In genomic region chr1:175319205-175319604, GRCm38 (mm10) we compare ENCODE assay signal across 24 mouse cellular contexts.
A peak's percentile ranks its signal among the peaks of the same experiment; 100 is the strongest.
DNase-seq lines count a peak whose midpoint lies in the region; ATAC-seq lines count a peak whose summit lies in the region.
"Had no signal": no experiment of that assay in that cellular context is flagged by ENCODE, and none has a peak within 500 bp of the region (broad histone marks: within the 10 kb centered on the region; RNA-seq: fewer than 3 reads in every experiment).

No protein-coding gene starts in this region.

- WGBS in forebrain, embryonic 11.5 days, result 62% methylated on average over 9 of the region's 9 CpGs
- WGBS in forebrain, embryonic 15.5 days, result 35% methylated on average over 9 of the region's 9 CpGs
- 63% methylated on average over 9 of the region's 9 CpGs for WGBS in hindbrain, embryonic 13.5 days
- 54% methylated on average over 9 of the region's 9 CpGs for WGBS in hindbrain, embryonic 16.5 days
- WGBS in midbrain, embryonic 14.5 days, result 75% methylated on average over 9 of the region's 9 CpGs
- WGBS in midbrain, embryonic 13.5 days, result 69% methylated on average over 9 of the region's 9 CpGs

- ATAC-seq in forebrain, embryonic 11.5 days (replicated peaks; ENCODE audit: low FRiP score), result 0 out of 2 replicates have a peak, but pooled peaks have one; percentile 33
- ATAC-seq in forebrain, embryonic 15.5 days (replicated peaks), result no peak
- peak; percentile 59 for ATAC-seq in hindbrain, embryonic 13.5 days (ENCODE audit: low FRiP score)
- no peak; the same call in 1 of the 2 replicates for ATAC-seq in hindbrain, embryonic 16.5 days
- ATAC-seq in midbrain, embryonic 14.5 days (ENCODE audit: low FRiP score, low TSS enrichment), result no peak
- ATAC-seq in midbrain, embryonic 13.5 days, result no peak
- ATAC-seq: activated CD4-positive, CD25-positive, alpha-beta regulatory T cell, adult 4 months had no signal

- H3K9me3 ChIP-seq in forebrain, embryonic 11.5 days (ENCODE audit: control insufficient read depth, low read length), result no peaks in the 10 kb centered on the region
- no peaks in the 10 kb centered on the region for H3K9me3 ChIP-seq in forebrain, embryonic 15.5 days
- H3K9me3 ChIP-seq in hindbrain, embryonic 13.5 days, result no peaks in the 10 kb centered on the region
- no peaks in the 10 kb centered on the region for H3K9me3 ChIP-seq in hindbrain, embryonic 16.5 days (ENCODE audit: control insufficient read depth, low read length)
- H3K9me3 ChIP-seq in midbrain, embryonic 14.5 days (ENCODE audit: control insufficient read depth, low read length), result no peaks in the 10 kb centered on the region
- H3K9me3 ChIP-seq in midbrain, embryonic 13.5 days, result no peaks in the 10 kb centered on the region
- H3K9me3 ChIP-seq: heart, embryonic 13.5 days; liver, embryonic 13.5 days; midbrain, embryonic 12.5 days; neural tube, embryonic 13.5 days; stomach, embryonic 15.5 days had no signal

- no peak overlapping the region for H3K9ac ChIP-seq in forebrain, embryonic 11.5 days (ENCODE audit: low read length)
- no peak overlapping the region for H3K9ac ChIP-seq in forebrain, embryonic 15.5 days (replicated peaks)
- no peak overlapping the region for H3K9ac ChIP-seq in hindbrain, embryonic 13.5 days
- no peak overlapping the region for H3K9ac ChIP-seq in hindbrain, embryonic 16.5 days (ENCODE audit: low read depth, low read length)
- no peak overlapping the region for H3K9ac ChIP-seq in midbrain, embryonic 14.5 days (replicated peaks; ENCODE audit: low read length)
- H3K9ac ChIP-seq in midbrain, embryonic 13.5 days (replicated peaks), result no peak overlapping the region
- H3K9ac ChIP-seq: heart, embryonic 13.5 days; liver, embryonic 13.5 days; midbrain, embryonic 12.5 days; neural tube, embryonic 13.5 days; stomach, embryonic 15.5 days had no signal

- H3K36me3 ChIP-seq in forebrain, embryonic 11.5 days (ENCODE audit: control insufficient read depth, insufficient read depth, low read length), result no peaks in the 10 kb centered on the region
- no peaks in the 10 kb centered on the region for H3K36me3 ChIP-seq in forebrain, embryonic 15.5 days
- H3K36me3 ChIP-seq in hindbrain, embryonic 13.5 days, result no peaks in the 10 kb centered on the region
- no peaks in the 10 kb centered on the region for H3K36me3 ChIP-seq in hindbrain, embryonic 16.5 days (ENCODE audit: control insufficient read depth, insufficient read depth, low read length)
- no peaks in the 10 kb centered on the region for H3K36me3 ChIP-seq in midbrain, embryonic 14.5 days (ENCODE audit: control insufficient read depth, insufficient read depth, low read length)
- no peaks in the 10 kb centered on the region for H3K36me3 ChIP-seq in midbrain, embryonic 13.5 days
- H3K36me3 ChIP-seq: heart, embryonic 13.5 days; liver, embryonic 13.5 days; midbrain, embryonic 12.5 days; neural tube, embryonic 13.5 days; stomach, embryonic 15.5 days had no signal

- H3K4me3 ChIP-seq in forebrain, embryonic 11.5 days (ENCODE audit: low read depth, low read length), result no peak overlapping the region
- no peak overlapping the region for H3K4me3 ChIP-seq in forebrain, embryonic 15.5 days
- no peak overlapping the region for H3K4me3 ChIP-seq in hindbrain, embryonic 13.5 days
- no peak overlapping the region for H3K4me3 ChIP-seq in hindbrain, embryonic 16.5 days (ENCODE audit: low read length)
- no peak overlapping the region for H3K4me3 ChIP-seq in midbrain, embryonic 14.5 days (replicated peaks; ENCODE audit: low read depth, low read length)
- no peak overlapping the region for H3K4me3 ChIP-seq in midbrain, embryonic 13.5 days (replicated peaks)
- H3K4me3 ChIP-seq: heart, adult 2 months; heart, embryonic 13.5 days; liver, embryonic 13.5 days; midbrain, embryonic 12.5 days; neural tube, embryonic 13.5 days; stomach, embryonic 15.5 days had no signal

- H3K27me3 ChIP-seq in forebrain, embryonic 11.5 days (ENCODE audit: control insufficient read depth, insufficient read depth, low read length), result no peaks in the 10 kb centered on the region
- no peaks in the 10 kb centered on the region for H3K27me3 ChIP-seq in forebrain, embryonic 15.5 days
- no peaks in the 10 kb centered on the region for H3K27me3 ChIP-seq in hindbrain, embryonic 13.5 days
- H3K27me3 ChIP-seq in hindbrain, embryonic 16.5 days (replicated peaks; ENCODE audit: control insufficient read depth, insufficient read depth, low read length), result no peaks in the 10 kb centered on the region
- no peaks in the 10 kb centered on the region for H3K27me3 ChIP-seq in midbrain, embryonic 14.5 days (ENCODE audit: control insufficient read depth, insufficient read depth, low read length)
- no peaks in the 10 kb centered on the region for H3K27me3 ChIP-seq in midbrain, embryonic 13.5 days
- H3K27me3 ChIP-seq: heart, embryonic 13.5 days; liver, embryonic 13.5 days; midbrain, embryonic 12.5 days; neural tube, embryonic 13.5 days; stomach, embryonic 15.5 days had no signal

- DNase-seq in forebrain, embryonic 11.5 days (ENCODE audit: low spot score), result no peak
- peak; percentile 11 for DNase-seq in midbrain, embryonic 14.5 days
- peak; percentile 67 for DNase-seq in telencephalon, adult 2 months (ENCODE audit: low read depth, low spot score)
- DNase-seq: adrenal gland, adult 8-10 months; cerebellum, adult 8-10 months; cerebellum, postnatal 36 days; gastrocnemius, postnatal 25 days; heart, adult 2 months; kidney, adult 18-20 months; kidney, postnatal 4 days; liver, embryonic 13.5 days; lung, adult 2 months; lung, postnatal 14 days; thymus, adult 18-20 months; thymus, postnatal 36 days had no signal

- no peak overlapping the region for H3K4me2 ChIP-seq in forebrain, embryonic 11.5 days (ENCODE audit: low read depth, low read length, severe bottlenecking)
- no peak overlapping the region for H3K4me2 ChIP-seq in forebrain, embryonic 15.5 days (replicated peaks)
- no peak overlapping the region for H3K4me2 ChIP-seq in hindbrain, embryonic 13.5 days
- no peak overlapping the region for H3K4me2 ChIP-seq in hindbrain, embryonic 16.5 days (ENCODE audit: low read length)
- H3K4me2 ChIP-seq in midbrain, embryonic 14.5 days (ENCODE audit: low read length), result no peak overlapping the region
- H3K4me2 ChIP-seq in midbrain, embryonic 13.5 days (replicated peaks), result no peak overlapping the region
- H3K4me2 ChIP-seq: heart, embryonic 13.5 days; liver, embryonic 13.5 days; midbrain, embryonic 12.5 days; neural tube, embryonic 13.5 days; stomach, embryonic 15.5 days had no signal

- H3K27ac ChIP-seq in forebrain, embryonic 11.5 days (ENCODE audit: low read depth, low read length), result no peak overlapping the region
- H3K27ac ChIP-seq in forebrain, embryonic 15.5 days (replicated peaks), result no peak overlapping the region
- H3K27ac ChIP-seq in hindbrain, embryonic 13.5 days, result no peak overlapping the region
- no peak overlapping the region for H3K27ac ChIP-seq in hindbrain, embryonic 16.5 days (ENCODE audit: low read depth, low read length)
- no peak overlapping the region for H3K27ac ChIP-seq in midbrain, embryonic 14.5 days (replicated peaks; ENCODE audit: low read depth, low read length)
- no peak overlapping the region for H3K27ac ChIP-seq in midbrain, embryonic 13.5 days
- H3K27ac ChIP-seq: heart, adult 2 months; heart, embryonic 13.5 days; liver, embryonic 13.5 days; midbrain, embryonic 12.5 days; neural tube, embryonic 13.5 days; stomach, embryonic 15.5 days had no signal

- no peaks in the 10 kb centered on the region for H3K4me1 ChIP-seq in forebrain, embryonic 11.5 days (replicated peaks; ENCODE audit: control insufficient read depth, insufficient read depth, low read length)
- H3K4me1 ChIP-seq in forebrain, embryonic 15.5 days, result peaks cover 3% of the 10 kb centered on the region; the same call in 1 of the 2 replicates
- H3K4me1 ChIP-seq in hindbrain, embryonic 13.5 days (replicated peaks), result no peaks in the 10 kb centered on the region
- H3K4me1 ChIP-seq in hindbrain, embryonic 16.5 days (ENCODE audit: control insufficient read depth, insufficient read depth, low read depth, low read length), result no peaks in the 10 kb centered on the region
- no peaks in the 10 kb centered on the region for H3K4me1 ChIP-seq in midbrain, embryonic 14.5 days (ENCODE audit: control insufficient read depth, insufficient read depth, low read length)
- H3K4me1 ChIP-seq in midbrain, embryonic 13.5 days (replicated peaks), result no peaks in the 10 kb centered on the region
- H3K4me1 ChIP-seq: heart, embryonic 13.5 days; liver, embryonic 13.5 days; midbrain, embryonic 12.5 days; stomach, embryonic 15.5 days had no signal

Comparison
In these comparisons a context has a peak if more than half of its experiments do, and no peak if none do; other contexts are left out.
1. ATAC-seq: peak in forebrain, embryonic 11.5 days (single experiment) and hindbrain, embryonic 13.5 days (single experiment); none in forebrain, embryonic 15.5 days (single experiment), hindbrain, embryonic 16.5 days (single experiment), midbrain, embryonic 14.5 days (single experiment) and midbrain, embryonic 13.5 days (single experiment).